Mouse (Mus musculus): ENCODE data around the gene Agap2. TPM values are rescaled to one million over a fixed set of nuclear protein-coding genes. Genes with fewer than 3 reads are reported as not detected.

The Agap2 gene
- polyA plus RNA-seq, 1 experiment from 2014 or later: 0.33 TPM

- Histone ChIP-seq H3K9me3 (no peaks in the 10 kb centered on the region), H3K27me3 (ENCODE audit: insufficient read depth, poor library complexity, severe bottlenecking) (peaks cover 65% of the 10 kb centered on the region), H3K27ac (no peak overlapping the region), H3K36me3 (peaks cover 30% of the 10 kb centered on the region), H3K4me1 (replicated peaks) (peaks cover 20% of the 10 kb centered on the region), H3K4me3 (peak overlapping the region; percentile 26; the same call in 1 of the 2 replicates)
- WGBS: 5% methylated on average over 35 of the region's 35 CpGs
- DNase-seq (ENCODE audit: low spot score): no peak
Observed at GRCm38 (mm10) chr10:127048608-127049394, 26.3 kb upstream of the Agap2 start.

GRCm38 (mm10) chr10:127049395-127050118 is 25.5 kb upstream of the Agap2 start:
- 3% methylated on average over 29 of the region's 29 CpGs for WGBS
- peak; percentile 15 for DNase-seq (ENCODE audit: low spot score)
- peak overlapping the region; percentile 26; the same call in 1 of the 2 replicates for H3K4me3 ChIP-seq

GRCm38 (mm10) chr10:127050119-127050474 is 25.0 kb upstream of the Agap2 start:
- no peak for DNase-seq (ENCODE audit: low spot score)
- Histone ChIP-seq H3K27ac (no peak overlapping the region), H3K36me3 (peaks cover 33% of the 10 kb centered on the region), H3K9me3 (no peaks in the 10 kb centered on the region), H3K27me3 (ENCODE audit: insufficient read depth, poor library complexity, severe bottlenecking) (peaks cover 65% of the 10 kb centered on the region), H3K4me1 (replicated peaks) (peaks cover 20% of the 10 kb centered on the region), H3K4me3 (no peak overlapping the region)
- 19% methylated on average over 10 of the region's 10 CpGs for WGBS

More at GRCm38 (mm10) chr10:127049395-127050118, 25.5 kb upstream of the Agap2 start:
- Histone ChIP-seq H3K4me1 (replicated peaks) (peaks cover 20% of the 10 kb centered on the region), H3K36me3 (peaks cover 33% of the 10 kb centered on the region), H3K27me3 (ENCODE audit: insufficient read depth, poor library complexity, severe bottlenecking) (peaks cover 65% of the 10 kb centered on the region), H3K9me3 (no peaks in the 10 kb centered on the region), H3K27ac (no peak overlapping the region)

GRCm38 (mm10) chr10:127054646-127055045 is 20.4 kb upstream of the Agap2 start:
- peak; percentile 33 for DNase-seq (ENCODE audit: low spot score)
- peaks cover 47% of the 10 kb centered on the region for H3K27me3 ChIP-seq (ENCODE audit: insufficient read depth, poor library complexity, severe bottlenecking)
- WGBS: 75% methylated on average over 4 of the region's 4 CpGs
- no peak overlapping the region for H3K27ac ChIP-seq
- H3K4me3 ChIP-seq: no peak overlapping the region
- peaks cover 47% of the 10 kb centered on the region for H3K36me3 ChIP-seq
- H3K9me3 ChIP-seq: no peaks in the 10 kb centered on the region
- H3K4me1 ChIP-seq (replicated peaks): peaks cover 33% of the 10 kb centered on the region

- Histone ChIP-seq H3K4me1 (replicated peaks) (peaks cover 35% of the 10 kb centered on the region), H3K27me3 (ENCODE audit: insufficient read depth, poor library complexity, severe bottlenecking) (peaks cover 46% of the 10 kb centered on the region), H3K27ac (no peak overlapping the region), H3K4me3 (no peak overlapping the region), H3K36me3 (peaks cover 47% of the 10 kb centered on the region), H3K9me3 (no peaks in the 10 kb centered on the region)
- no peak for DNase-seq (ENCODE audit: low spot score)
- 88% methylated on average over 8 of the region's 8 CpGs for WGBS
Observed at GRCm38 (mm10) chr10:127055406-127055805, 19.7 kb upstream of the Agap2 start.

GRCm38 (mm10) chr10:127056490-127056889 is 18.6 kb upstream of the Agap2 start:
- Histone ChIP-seq H3K4me3 (no peak overlapping the region), H3K36me3 (peaks cover 47% of the 10 kb centered on the region), H3K27me3 (ENCODE audit: insufficient read depth, poor library complexity, severe bottlenecking) (peaks cover 46% of the 10 kb centered on the region), H3K9me3 (no peaks in the 10 kb centered on the region), H3K4me1 (replicated peaks) (peaks cover 46% of the 10 kb centered on the region), H3K27ac (no peak overlapping the region)
- 91% methylated on average over 20 of the region's 20 CpGs for WGBS
- DNase-seq (ENCODE audit: low spot score): no peak

- H3K36me3 ChIP-seq: peaks cover 45% of the 10 kb centered on the region
- WGBS: 2% methylated on average over 9 of the region's 9 CpGs
- peak; percentile 85 for DNase-seq (ENCODE audit: low spot score)
- peaks cover 37% of the 10 kb centered on the region; the same call in 1 of the 2 replicates for H3K27me3 ChIP-seq (ENCODE audit: insufficient read depth, poor library complexity, severe bottlenecking)
- H3K4me3 ChIP-seq: peak overlapping the region; percentile 96
- 0 out of 2 replicates have a peak overlapping the region, but pooled peaks have one; percentile 97 for H3K27ac ChIP-seq
- H3K9me3 ChIP-seq: no peaks in the 10 kb centered on the region
- H3K4me1 ChIP-seq (replicated peaks): peaks cover 55% of the 10 kb centered on the region
Observed at GRCm38 (mm10) chr10:127058161-127058560, 16.9 kb upstream of the Agap2 start.

GRCm38 (mm10) chr10:127058708-127059107 is 16.4 kb upstream of the Agap2 start:
- 12% methylated on average over 8 of the region's 8 CpGs for WGBS
- H3K9me3 ChIP-seq: no peaks in the 10 kb centered on the region
- peak overlapping the region; percentile 96 for H3K4me3 ChIP-seq
- peak overlapping the region; percentile 97 for H3K27ac ChIP-seq
- peaks cover 55% of the 10 kb centered on the region for H3K4me1 ChIP-seq (replicated peaks)
- peaks cover 41% of the 10 kb centered on the region for H3K36me3 ChIP-seq
- DNase-seq (ENCODE audit: low spot score): no peak
- H3K27me3 ChIP-seq (ENCODE audit: insufficient read depth, poor library complexity, severe bottlenecking): peaks cover 37% of the 10 kb centered on the region; the same call in 1 of the 2 replicates

GRCm38 (mm10) chr10:127059174-127059967 is 15.7 kb upstream of the Agap2 start:
- under 1% methylated on average over 91 of the region's 92 CpGs for WGBS
- no peak for DNase-seq (ENCODE audit: low spot score)
- peak overlapping the region; percentile 96 for H3K4me3 ChIP-seq

GRCm38 (mm10) chr10:127059968-127060916 is 14.8 kb upstream of the Agap2 start, which contains the start of gene March9:
TSS of gene March9 (minus strand) at chr10:127060184.
- H3K27ac ChIP-seq: peak within 1 kb of the TSS; percentile 97
- WGBS: under 1% methylated on average over 62 of the region's 72 CpGs
- peaks cover 64% of the 10 kb centered on the region for H3K4me1 ChIP-seq (replicated peaks)
- peak within 1 kb of the TSS; percentile 96 for H3K4me3 ChIP-seq
- peaks cover 37% of the 10 kb centered on the region; the same call in 1 of the 2 replicates for H3K27me3 ChIP-seq (ENCODE audit: insufficient read depth, poor library complexity, severe bottlenecking)
- H3K9me3 ChIP-seq: no peaks in the 10 kb centered on the region
- H3K36me3 ChIP-seq: peaks cover 37% of the 10 kb centered on the region
- peak; percentile 63 for DNase-seq (ENCODE audit: low spot score)

More at GRCm38 (mm10) chr10:127059174-127059967, 15.7 kb upstream of the Agap2 start:
- Histone ChIP-seq H3K27ac (peak overlapping the region; percentile 97), H3K9me3 (no peaks in the 10 kb centered on the region), H3K36me3 (peaks cover 37% of the 10 kb centered on the region), H3K4me1 (replicated peaks) (peaks cover 55% of the 10 kb centered on the region), H3K27me3 (ENCODE audit: insufficient read depth, poor library complexity, severe bottlenecking) (peaks cover 37% of the 10 kb centered on the region; the same call in 1 of the 2 replicates)

- peaks cover 37% of the 10 kb centered on the region for H3K36me3 ChIP-seq
- 24% methylated on average over 5 of the region's 5 CpGs for WGBS
- H3K27ac ChIP-seq: peak overlapping the region; percentile 97; the same call in 1 of the 2 replicates
- peaks cover 37% of the 10 kb centered on the region; the same call in 1 of the 2 replicates for H3K27me3 ChIP-seq (ENCODE audit: insufficient read depth, poor library complexity, severe bottlenecking)
- peaks cover 66% of the 10 kb centered on the region for H3K4me1 ChIP-seq (replicated peaks)
- no peak for DNase-seq (ENCODE audit: low spot score)
- peak overlapping the region; percentile 96 for H3K4me3 ChIP-seq
- H3K9me3 ChIP-seq: no peaks in the 10 kb centered on the region
Observed at GRCm38 (mm10) chr10:127061085-127061484, 14.0 kb upstream of the Agap2 start.

Measured in hindbrain, embryonic 10.5 days (tissue).